In genomic region chr3:36082843-36083242, GRCm38 (mm10) we compare ENCODE assay signal across 31 mouse cellular contexts. TPM values are rescaled to one million over a fixed set of nuclear protein-coding genes. Genes with fewer than 3 reads are reported as not detected.
DNase-seq lines count a peak whose midpoint lies in the region; ATAC-seq lines count a peak whose summit lies in the region.
"Had no signal": no experiment of that assay in that cellular context is flagged by ENCODE, and none has a peak within 500 bp of the region (broad histone marks: within the 10 kb centered on the region; RNA-seq: fewer than 3 reads in every experiment).

No protein-coding gene starts in this region.

- H3K4me3 ChIP-seq in kidney, embryonic 14.5 days (ENCODE audit: low read length) = no peak overlapping the region
- H3K4me3 ChIP-seq in kidney, embryonic 16.5 days (ENCODE audit: low read length) = no peak overlapping the region
- H3K4me3 ChIP-seq in midbrain, embryonic 10.5 days = no peak overlapping the region
- H3K4me3 ChIP-seq in midbrain, embryonic 16.5 days (ENCODE audit: low read depth, low read length) = no peak overlapping the region
- H3K4me3 ChIP-seq: embryonic facial prominence, embryonic 10.5 days; embryonic facial prominence, embryonic 13.5 days; erythroblast, embryonic 14.5 days; forebrain, embryonic 12.5 days; forebrain, embryonic 15.5 days; heart, adult 2 months had no signal

- H3K9me3 ChIP-seq in kidney, embryonic 14.5 days (ENCODE audit: control insufficient read depth, low read length) = no peaks in the 10 kb centered on the region
- no peaks in the 10 kb centered on the region for H3K9me3 ChIP-seq in kidney, embryonic 16.5 days (ENCODE audit: low read length)
- H3K9me3 ChIP-seq in midbrain, embryonic 10.5 days (replicated peaks) = no peaks in the 10 kb centered on the region
- H3K9me3 ChIP-seq in midbrain, embryonic 16.5 days (replicated peaks; ENCODE audit: control insufficient read depth, low read length, poor library complexity, severe bottlenecking) = no peaks in the 10 kb centered on the region
- H3K9me3 ChIP-seq: embryonic facial prominence, embryonic 10.5 days; embryonic facial prominence, embryonic 13.5 days; forebrain, embryonic 12.5 days; forebrain, embryonic 15.5 days had no signal

- no peak overlapping the region for H3K27ac ChIP-seq in kidney, embryonic 14.5 days (ENCODE audit: low read depth, low read length)
- H3K27ac ChIP-seq in kidney, embryonic 16.5 days (ENCODE audit: low read length) = no peak overlapping the region
- no peak overlapping the region for H3K27ac ChIP-seq in midbrain, embryonic 10.5 days (replicated peaks)
- no peak overlapping the region for H3K27ac ChIP-seq in midbrain, embryonic 16.5 days (ENCODE audit: low read length)
- H3K27ac ChIP-seq: embryonic facial prominence, embryonic 10.5 days; embryonic facial prominence, embryonic 13.5 days; forebrain, embryonic 12.5 days; forebrain, embryonic 15.5 days; heart, adult 2 months; hindbrain, embryonic 14.5 days had no signal

- WGBS in kidney, embryonic 14.5 days = 90% methylated on average over 4 of the region's 4 CpGs
- WGBS in kidney, embryonic 16.5 days = 95% methylated on average over 4 of the region's 4 CpGs
- WGBS in midbrain, embryonic 10.5 days = 91% methylated on average over 4 of the region's 4 CpGs
- 94% methylated on average over 4 of the region's 4 CpGs for WGBS in midbrain, embryonic 16.5 days

- H3K36me3 ChIP-seq in kidney, embryonic 14.5 days (ENCODE audit: control insufficient read depth, insufficient read depth, low read length) = peaks cover 79% of the 10 kb centered on the region
- H3K36me3 ChIP-seq in kidney, embryonic 16.5 days (ENCODE audit: insufficient read depth, low read length) = peaks cover 84% of the 10 kb centered on the region
- peaks cover 96% of the 10 kb centered on the region for H3K36me3 ChIP-seq in midbrain, embryonic 10.5 days
- H3K36me3 ChIP-seq in midbrain, embryonic 16.5 days (ENCODE audit: control insufficient read depth, insufficient read depth, low read length) = peaks cover 45% of the 10 kb centered on the region

- H3K27me3 ChIP-seq in kidney, embryonic 14.5 days (ENCODE audit: control insufficient read depth, insufficient read depth, low read length) = no peaks in the 10 kb centered on the region
- no peaks in the 10 kb centered on the region for H3K27me3 ChIP-seq in kidney, embryonic 16.5 days (ENCODE audit: insufficient read depth, low read length)
- no peaks in the 10 kb centered on the region for H3K27me3 ChIP-seq in midbrain, embryonic 10.5 days (ENCODE audit: low read depth, poor library complexity, severe bottlenecking)
- no peaks in the 10 kb centered on the region for H3K27me3 ChIP-seq in midbrain, embryonic 16.5 days (ENCODE audit: control insufficient read depth, insufficient read depth, low read depth, low read length)
- H3K27me3 ChIP-seq: embryonic facial prominence, embryonic 13.5 days; forebrain, embryonic 12.5 days; forebrain, embryonic 15.5 days had no signal

- no peak overlapping the region for H3K4me2 ChIP-seq in kidney, embryonic 14.5 days (replicated peaks; ENCODE audit: low read depth, low read length)
- no peak overlapping the region for H3K4me2 ChIP-seq in kidney, embryonic 16.5 days (replicated peaks; ENCODE audit: low read depth, low read length)
- no peak overlapping the region for H3K4me2 ChIP-seq in midbrain, embryonic 16.5 days (ENCODE audit: low read length)
- H3K4me2 ChIP-seq: embryonic facial prominence, embryonic 13.5 days; forebrain, embryonic 12.5 days; forebrain, embryonic 15.5 days; heart, embryonic 11.5 days; hindbrain, embryonic 14.5 days had no signal

- H3K4me1 ChIP-seq in kidney, embryonic 14.5 days (ENCODE audit: control insufficient read depth, insufficient read depth, low read length) = no peaks in the 10 kb centered on the region
- no peaks in the 10 kb centered on the region for H3K4me1 ChIP-seq in kidney, embryonic 16.5 days (ENCODE audit: insufficient read depth, low read length)
- H3K4me1 ChIP-seq in midbrain, embryonic 10.5 days = no peaks in the 10 kb centered on the region
- H3K4me1 ChIP-seq in midbrain, embryonic 16.5 days (ENCODE audit: control insufficient read depth, insufficient read depth, low read length) = no peaks in the 10 kb centered on the region
- H3K4me1 ChIP-seq: embryonic facial prominence, embryonic 10.5 days; embryonic facial prominence, embryonic 13.5 days; forebrain, embryonic 12.5 days; forebrain, embryonic 15.5 days had no signal

- no peak overlapping the region for H3K9ac ChIP-seq in kidney, embryonic 14.5 days (ENCODE audit: low read depth, low read length)
- H3K9ac ChIP-seq in kidney, embryonic 16.5 days (replicated peaks; ENCODE audit: low read length) = no peak overlapping the region
- H3K9ac ChIP-seq in midbrain, embryonic 16.5 days (ENCODE audit: low read depth, low read length) = no peak overlapping the region
- H3K9ac ChIP-seq: embryonic facial prominence, embryonic 13.5 days; forebrain, embryonic 12.5 days; forebrain, embryonic 15.5 days; hindbrain, embryonic 14.5 days had no signal

- DNase-seq in heart, adult 11 months = peak; percentile 30
- DNase-seq in heart, postnatal 36 days = no peak
- DNase-seq in kidney, adult 11 months = peak; percentile 26
- DNase-seq in kidney, adult 9 months = peak; percentile 47
- peak; percentile 6 for DNase-seq in midbrain, embryonic 10.5 days (ENCODE audit: low spot score)
- DNase-seq: adrenal gland, adult 8-10 months; adrenal gland, postnatal 25 days; cerebellum, adult 11-12 months; cerebellum, adult 8-10 months; cerebellum, postnatal 10 days; cerebellum, postnatal 36 days; embryo, embryonic 11 days; gastrocnemius, postnatal 25 days; heart, adult 2 months had no signal

- intact Hi-C loops in heart, postnatal 36 days (cut with DNase I) = no loop called here

- ATAC-seq in kidney, embryonic 14.5 days (ENCODE audit: low FRiP score, low TSS enrichment) = no peak
- ATAC-seq in kidney, embryonic 16.5 days (ENCODE audit: low FRiP score, low TSS enrichment) = no peak
- no peak for ATAC-seq in midbrain, embryonic 16.5 days
- ATAC-seq: activated CD4-positive, CD25-positive, alpha-beta regulatory T cell, adult 4 months; forebrain, embryonic 15.5 days had no signal

RNA-seq across cellular contexts. Expression of gene Acad9, which starts 17.1 kb away (rescaled TPM):
- 10 to 100 TPM; 49.6 to 51.1 TPM for total RNA-seq in heart, postnatal 36 days (2021)
- 73.1 and 85.4 TPM in 2 replicates for polyA plus RNA-seq in kidney, embryonic 14.5 days (2014; fragmentation: Nextera tagmentation; extraction: Ambion mirVana)
- polyA plus RNA-seq in kidney, embryonic 16.5 days (2015; fragmentation: Nextera tagmentation; extraction: Ambion mirVana) = 88.1 and 98.9 TPM in 2 replicates
- 97.5 and 99.5 TPM in 2 replicates for polyA plus RNA-seq in midbrain, embryonic 10.5 days (2016; fragmentation: Nextera tagmentation; extraction: Ambion mirVana)
- polyA plus RNA-seq in midbrain, embryonic 16.5 days (2015; fragmentation: Nextera tagmentation; extraction: Ambion mirVana) = 89.5 and 102 TPM in 2 replicates

RNA-seq across cellular contexts. Expression of gene Ccdc144b, which starts 29.5 kb away (rescaled TPM):
- total RNA-seq in heart, postnatal 36 days (2021) = not detected
- not detected in 2 replicates for polyA plus RNA-seq in kidney, embryonic 14.5 days (2014; fragmentation: Nextera tagmentation; extraction: Ambion mirVana)
- polyA plus RNA-seq in kidney, embryonic 16.5 days (2015; fragmentation: Nextera tagmentation; extraction: Ambion mirVana) = not detected in 2 replicates
- not detected in 2 replicates for polyA plus RNA-seq in midbrain, embryonic 10.5 days (2016; fragmentation: Nextera tagmentation; extraction: Ambion mirVana)
- polyA plus RNA-seq in midbrain, embryonic 16.5 days (2015; fragmentation: Nextera tagmentation; extraction: Ambion mirVana) = not detected in 2 replicates
- total RNA-seq: ES-E14; gastrocnemius, adult 8-10 months; gastrocnemius, postnatal 25 days; heart, adult 2 months; heart, postnatal 25 days had no signal
- polyA plus RNA-seq: activated CD4-positive, CD25-positive, alpha-beta regulatory T cell, adult 4 months; brain, embryonic 14.5 days; cortical plate, adult 2 months; embryonic facial prominence, embryonic 10.5 days; embryonic facial prominence, embryonic 13.5 days; erythroblast, embryonic 14.5 days; forebrain, embryonic 12.5 days; forebrain, embryonic 15.5 days; hindbrain, embryonic 11.5 days; hindbrain, embryonic 14.5 days had no signal

Comparison
In these comparisons a context has a peak if more than half of its experiments do, and no peak if none do; other contexts are left out.
1. DNase-seq: peak in heart, adult 11 months (single experiment), kidney, adult 11 months (single experiment), kidney, adult 9 months (single experiment) and midbrain, embryonic 10.5 days (single experiment); none in heart, postnatal 36 days (0 of 2).